Mouse (Mus musculus) B cell, adult 62 days (primary cell): ENCODE data around the gene Cts6. TPM values are rescaled to one million over a fixed set of nuclear protein-coding genes. Genes with fewer than 3 reads are reported as not detected.

Source experiments
- total RNA-seq: library from RNA; stranded (reverse); gene quantifications from 4 replicates; pipeline ENCODE4 v1.2.4, GENCODE M21; 2023

The Cts6 gene
- not detected in 4 replicates for total RNA-seq

DNA sequence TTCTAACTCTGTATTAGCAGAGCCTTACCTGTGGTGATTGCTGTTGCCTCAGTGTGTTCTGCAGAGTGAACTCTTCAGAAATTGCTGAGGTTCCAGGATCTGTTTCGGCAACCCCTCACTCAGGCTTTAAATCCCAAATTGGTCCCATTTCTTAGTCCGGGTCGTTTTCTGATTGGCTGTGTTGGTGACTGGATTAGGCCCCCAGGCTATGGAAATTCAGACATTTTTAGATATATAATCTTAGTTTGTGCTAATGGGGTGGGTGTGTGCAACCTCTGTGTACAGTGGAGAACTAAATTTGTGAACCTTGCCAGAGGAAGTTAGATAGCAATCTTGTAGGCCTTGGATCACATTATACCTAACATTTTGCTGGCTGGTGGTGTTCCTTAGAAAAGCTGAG lies at the start of gene Cts6:
Gene Cts6, minus strand, starts transcription at position 101 of the 400 bp plus-strand sequence.

DNA sequence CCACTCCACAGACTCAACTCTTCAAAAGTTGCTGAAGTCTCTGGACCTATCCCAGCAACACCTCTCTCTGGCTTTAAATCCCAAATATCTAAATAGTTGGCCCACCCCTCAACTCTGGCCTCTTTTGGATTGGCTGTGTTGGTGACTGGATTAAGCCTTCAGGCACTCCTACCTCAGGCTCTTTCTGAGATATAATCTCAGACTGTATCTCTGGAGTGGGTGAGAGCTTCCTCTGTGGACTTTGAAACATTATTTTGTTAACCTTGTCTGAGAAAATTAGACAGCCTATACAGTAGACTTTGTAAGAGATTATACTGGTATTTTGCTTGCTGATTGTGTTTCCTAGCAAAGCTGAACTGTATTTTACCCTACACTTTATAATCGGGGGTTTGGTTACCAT lies 39.1 kb downstream of the Cts6 start, which contains the start of gene Ctsr:
Gene Ctsr, minus strand, starts transcription at position 101 of the 400 bp plus-strand sequence.

Other genes with a start within 250 kb of the Cts6 start
- gene Ctsj, start 197.5 kb downstream of the Cts6 start, total RNA-seq = not detected in 4 replicates
- gene Ctsq, start 162.8 kb downstream of the Cts6 start, total RNA-seq = not detected in 4 replicates
- not detected in 4 replicates for gene Ctsr, start 39.2 kb downstream of the Cts6 start, total RNA-seq
- not detected in 4 replicates for gene Cts8, start 51.9 kb upstream of the Cts6 start, total RNA-seq
- gene Gm49398, start 85.4 kb upstream of the Cts6 start, total RNA-seq = not detected in 4 replicates
- not detected in 4 replicates for gene Cts7, start 154.8 kb upstream of the Cts6 start, total RNA-seq